10 mouse cellular contexts compared by ENCODE assay signal in the genomic region with DNA sequence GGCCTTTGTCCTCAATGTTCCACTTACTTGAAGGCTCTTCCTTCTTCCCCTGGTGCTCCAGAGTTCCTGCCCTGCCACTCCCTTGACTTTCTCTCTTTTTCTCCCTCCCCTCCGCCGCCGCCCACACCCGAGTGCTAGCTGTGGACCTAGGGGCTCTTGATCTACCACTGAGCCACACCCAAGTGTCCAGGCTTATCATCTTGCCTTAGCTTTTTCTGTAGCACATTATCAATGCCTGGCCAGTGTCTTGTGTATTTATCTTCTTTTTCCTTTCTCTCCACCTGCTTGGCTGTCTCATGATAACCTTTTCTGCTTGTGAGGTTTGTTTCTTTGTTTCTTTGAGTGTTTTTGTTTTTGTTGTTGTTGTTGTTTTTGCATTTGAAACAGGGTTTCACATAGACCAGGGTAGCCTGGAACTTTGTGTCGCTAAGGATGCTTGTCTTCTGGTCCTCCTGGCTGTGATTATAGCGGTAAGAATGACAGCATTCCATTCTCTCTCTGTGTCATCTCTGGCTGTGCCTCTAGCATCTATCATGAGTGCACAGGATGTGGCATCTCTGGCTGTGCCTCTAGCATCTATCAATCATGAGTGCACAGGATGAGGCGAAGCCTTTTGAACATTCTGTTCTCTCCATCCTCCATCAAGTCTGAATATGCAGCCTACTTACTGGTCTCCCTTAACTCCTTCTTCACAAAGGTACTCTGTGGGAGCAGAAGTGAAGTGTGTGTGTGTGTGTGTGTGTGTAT. TPM values are rescaled to one million over a fixed set of nuclear protein-coding genes. Genes with fewer than 3 reads are reported as not detected.
DNase-seq lines count a peak whose midpoint lies in the region; ATAC-seq lines count a peak whose summit lies in the region.
"Had no signal": no experiment of that assay in that cellular context is flagged by ENCODE, and none has a peak within 500 bp of the region (broad histone marks: within the 10 kb centered on the region; RNA-seq: fewer than 3 reads in every experiment).

TSS of gene Acp5 (minus strand) at position 68 of the 747 bp plus-strand sequence.

- no peaks in the 10 kb centered on the region for H3K36me3 ChIP-seq in midbrain, embryonic 11.5 days (ENCODE audit: control insufficient read depth, insufficient read depth, low read length)
- no peaks in the 10 kb centered on the region for H3K36me3 ChIP-seq in midbrain, embryonic 16.5 days (ENCODE audit: control insufficient read depth, insufficient read depth, low read length)
- no peaks in the 10 kb centered on the region for H3K36me3 ChIP-seq in limb, embryonic 10.5 days
- H3K36me3 ChIP-seq in hindbrain, embryonic 12.5 days = no peaks in the 10 kb centered on the region
- H3K36me3 ChIP-seq: lung, embryonic 15.5 days had no signal

- H3K4me3 ChIP-seq in midbrain, embryonic 11.5 days (ENCODE audit: low read depth, low read length) = no peak within 1 kb of the TSS
- H3K4me3 ChIP-seq in midbrain, embryonic 16.5 days (ENCODE audit: low read depth, low read length) = no peak within 1 kb of the TSS
- H3K4me3 ChIP-seq in limb, embryonic 10.5 days = no peak within 1 kb of the TSS; the same call in 1 of the 2 replicates
- no peak within 1 kb of the TSS for H3K4me3 ChIP-seq in hindbrain, embryonic 12.5 days
- H3K4me3 ChIP-seq: lung, embryonic 15.5 days had no signal

- peaks cover 7% of the 10 kb centered on the region; the same call in 1 of the 2 replicates for H3K4me1 ChIP-seq in midbrain, embryonic 11.5 days (ENCODE audit: control insufficient read depth, insufficient read depth, low read length)
- peaks cover 4% of the 10 kb centered on the region; the same call in 1 of the 2 replicates for H3K4me1 ChIP-seq in midbrain, embryonic 16.5 days (ENCODE audit: control insufficient read depth, insufficient read depth, low read length)
- peaks cover 29% of the 10 kb centered on the region for H3K4me1 ChIP-seq in limb, embryonic 10.5 days
- H3K4me1 ChIP-seq in hindbrain, embryonic 12.5 days = peaks cover 10% of the 10 kb centered on the region

- no peak for ATAC-seq in midbrain, embryonic 11.5 days (ENCODE audit: low FRiP score)
- ATAC-seq in midbrain, embryonic 16.5 days = no peak
- no peak for ATAC-seq in hindbrain, embryonic 12.5 days (ENCODE audit: low FRiP score)
- ATAC-seq: forebrain, postnatal 0 days had no signal

- 79% methylated on average over 7 of the region's 7 CpGs for WGBS in midbrain, embryonic 11.5 days
- 74% methylated on average over 7 of the region's 7 CpGs for WGBS in midbrain, embryonic 16.5 days
- 75% methylated on average over 7 of the region's 7 CpGs for WGBS in limb, embryonic 10.5 days
- 74% methylated on average over 7 of the region's 7 CpGs for WGBS in hindbrain, embryonic 12.5 days

- no peak within 1 kb of the TSS for H3K27ac ChIP-seq in midbrain, embryonic 11.5 days (ENCODE audit: low read depth, low read length)
- no peak within 1 kb of the TSS for H3K27ac ChIP-seq in midbrain, embryonic 16.5 days (ENCODE audit: low read length)
- H3K27ac ChIP-seq in limb, embryonic 10.5 days = 0 out of 2 replicates have a peak within 1 kb of the TSS, but pooled peaks have one; percentile 19
- H3K27ac ChIP-seq in hindbrain, embryonic 12.5 days = no peak within 1 kb of the TSS
- H3K27ac ChIP-seq: lung, embryonic 15.5 days had no signal

- no peak within 1 kb of the TSS for H3K4me2 ChIP-seq in midbrain, embryonic 11.5 days
- no peak within 1 kb of the TSS for H3K4me2 ChIP-seq in midbrain, embryonic 16.5 days (ENCODE audit: low read length)
- H3K4me2 ChIP-seq in hindbrain, embryonic 12.5 days (replicated peaks) = no peak within 1 kb of the TSS
- H3K4me2 ChIP-seq: lung, embryonic 15.5 days had no signal

- H3K9ac ChIP-seq in midbrain, embryonic 11.5 days (ENCODE audit: low read length) = peak within 1 kb of the TSS; percentile 12; the same call in 1 of the 2 replicates
- no peak within 1 kb of the TSS for H3K9ac ChIP-seq in midbrain, embryonic 16.5 days (ENCODE audit: low read depth, low read length)
- H3K9ac ChIP-seq in hindbrain, embryonic 12.5 days = no peak within 1 kb of the TSS
- H3K9ac ChIP-seq: forebrain, postnatal 0 days; lung, embryonic 15.5 days had no signal

- DNase-seq in midbrain, embryonic 11.5 days (ENCODE audit: low spot score, missing footprints) = no peak
- no peak for DNase-seq in adrenal gland, postnatal 4 days (ENCODE audit: low spot score in 2 of 2)
- DNase-seq in limb, embryonic 10.5 days (ENCODE audit: low spot score) = no peak
- peak; percentile 84 for DNase-seq in thymus, postnatal 0 days (ENCODE audit: low spot score)
- DNase-seq in cerebellum, adult 8-10 months = no peak
- no peak for DNase-seq in right cerebral cortex, postnatal 36 days (ENCODE audit: low spot score in 2 of 2)
- DNase-seq: forebrain, postnatal 0 days had no signal

- peaks cover 13% of the 10 kb centered on the region for H3K27me3 ChIP-seq in midbrain, embryonic 11.5 days (ENCODE audit: control insufficient read depth, insufficient read depth, low read length)
- peaks cover 13% of the 10 kb centered on the region for H3K27me3 ChIP-seq in midbrain, embryonic 16.5 days (ENCODE audit: control insufficient read depth, insufficient read depth, low read depth, low read length)
- H3K27me3 ChIP-seq in limb, embryonic 10.5 days (ENCODE audit: low read depth, poor library complexity, severe bottlenecking) = peaks cover 47% of the 10 kb centered on the region
- peaks cover 42% of the 10 kb centered on the region for H3K27me3 ChIP-seq in hindbrain, embryonic 12.5 days
- H3K27me3 ChIP-seq: lung, embryonic 15.5 days had no signal

- no peaks in the 10 kb centered on the region for H3K9me3 ChIP-seq in midbrain, embryonic 11.5 days (ENCODE audit: control insufficient read depth, low read length)
- no peaks in the 10 kb centered on the region for H3K9me3 ChIP-seq in midbrain, embryonic 16.5 days (replicated peaks; ENCODE audit: control insufficient read depth, low read length, poor library complexity, severe bottlenecking)
- no peaks in the 10 kb centered on the region for H3K9me3 ChIP-seq in limb, embryonic 10.5 days (replicated peaks)
- no peaks in the 10 kb centered on the region for H3K9me3 ChIP-seq in hindbrain, embryonic 12.5 days (replicated peaks)
- H3K9me3 ChIP-seq: lung, embryonic 15.5 days had no signal

RNA-seq across cellular contexts. Expression of gene Acp5, which starts in this region (rescaled TPM):
- polyA plus RNA-seq in midbrain, embryonic 11.5 days (2014; fragmentation: Nextera tagmentation; extraction: Ambion mirVana) = 15.4 and 19.7 TPM in 2 replicates
- polyA plus RNA-seq in midbrain, embryonic 16.5 days (2015; fragmentation: Nextera tagmentation; extraction: Ambion mirVana) = 0.35 and 4.1 TPM in 2 replicates
- 10 to 100 TPM; 12.9 to 13.0 TPM for total RNA-seq in adrenal gland, postnatal 4 days (2021)
- polyA plus RNA-seq in limb, embryonic 10.5 days (2016; fragmentation: Nextera tagmentation; extraction: Ambion mirVana) = 16.7 and 22.9 TPM in 2 replicates
- 135 TPM in 2 replicates for polyA plus RNA-seq in thymus, postnatal 0 days (2015; fragmentation: Nextera tagmentation; extraction: Ambion mirVana)
- 8.3 and 9.8 TPM in 2 replicates for polyA plus RNA-seq in hindbrain, embryonic 12.5 days (2016; fragmentation: Nextera tagmentation; extraction: Ambion mirVana)
